Mouse (Mus musculus) lung, adult 2 months (tissue): Measurements from ENCODE around the gene Carm1.

ENCODE experiments used
- CTCF ChIP-seq: fragments of 200-500 bp; IDR thresholded peaks from 2 replicates; pipeline ENCODE4 v1.5.1; 2011; ENCODE audit warnings: mild to moderate bottlenecking, low read length, control low read depth; ENCODE audit not compliant: insufficient read depth
- POLR2A ChIP-seq: fragments of 200-500 bp; IDR thresholded peaks from 2 replicates; pipeline ENCODE4 v1.6.1; 2011; ENCODE audit warnings: low read depth, mild to moderate bottlenecking, control low read depth, low read length, borderline replicate concordance; ENCODE audit errors: extremely low read depth

DNA sequence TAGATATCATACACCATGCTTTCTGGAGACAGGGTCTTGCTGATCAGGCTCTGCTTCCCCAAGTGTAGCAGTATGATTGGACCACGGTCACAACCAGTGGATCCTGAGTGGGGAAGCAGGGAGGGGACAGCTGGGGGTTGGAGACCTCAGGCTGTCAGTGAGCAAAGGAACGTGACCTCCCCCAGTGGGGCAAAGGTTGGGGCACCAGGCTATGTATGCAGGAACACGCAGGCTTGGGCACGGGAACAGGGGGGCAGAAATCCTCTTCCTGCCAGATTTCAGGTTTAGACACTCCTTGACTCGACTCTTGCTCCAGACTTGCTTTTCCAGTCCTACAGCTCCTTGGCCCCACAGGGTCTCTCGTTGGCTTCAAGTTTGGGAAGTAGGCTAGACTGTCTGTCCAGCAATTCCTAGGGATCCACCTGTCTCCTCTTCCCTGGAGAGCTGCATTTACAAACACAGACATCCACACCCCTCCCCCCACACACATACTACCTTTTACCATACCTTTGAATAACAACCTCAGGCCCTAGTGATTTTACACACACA is 28.7 kb upstream of the Carm1 start:
- no peak for TF ChIP-seq CTCF
- TF ChIP-seq POLR2A: no peak
